Mouse (Mus musculus) small intestine, adult 2 months (tissue): Measurements from ENCODE around the gene Psmb5.

ENCODE experiments used
- CTCF ChIP-seq: fragments of 200-500 bp; IDR thresholded peaks from 2 replicates; pipeline ENCODE4 v1.5.1; 2012; ENCODE audit warnings: low read depth, mild to moderate bottlenecking, control low read depth, inconsistent platforms, low read length, moderate library complexity, mixed read lengths; ENCODE audit not compliant: insufficient replicate concordance, insufficient read length; ENCODE audit errors: extremely low read depth
- POLR2A ChIP-seq: fragments of 200-500 bp; IDR thresholded peaks from 2 replicates; pipeline ENCODE4 v1.6.1; 2012; ENCODE audit warnings: low read depth, mild to moderate bottlenecking, control low read depth, inconsistent platforms, low read length, moderate library complexity

- TF ChIP-seq CTCF (no peak), POLR2A (no peak)
Measured at GRCm38 (mm10) chr14:54623334-54623733, 5.5 kb upstream of the Psmb5 start.
